Mouse (Mus musculus): ENCODE results near the gene Pex10. TPM values are rescaled to one million over a fixed set of nuclear protein-coding genes. Genes with fewer than 3 reads are reported as not detected.

Pex10 gene
- polyA plus RNA-seq, 1 experiment, result 0.97 TPM

DNA sequence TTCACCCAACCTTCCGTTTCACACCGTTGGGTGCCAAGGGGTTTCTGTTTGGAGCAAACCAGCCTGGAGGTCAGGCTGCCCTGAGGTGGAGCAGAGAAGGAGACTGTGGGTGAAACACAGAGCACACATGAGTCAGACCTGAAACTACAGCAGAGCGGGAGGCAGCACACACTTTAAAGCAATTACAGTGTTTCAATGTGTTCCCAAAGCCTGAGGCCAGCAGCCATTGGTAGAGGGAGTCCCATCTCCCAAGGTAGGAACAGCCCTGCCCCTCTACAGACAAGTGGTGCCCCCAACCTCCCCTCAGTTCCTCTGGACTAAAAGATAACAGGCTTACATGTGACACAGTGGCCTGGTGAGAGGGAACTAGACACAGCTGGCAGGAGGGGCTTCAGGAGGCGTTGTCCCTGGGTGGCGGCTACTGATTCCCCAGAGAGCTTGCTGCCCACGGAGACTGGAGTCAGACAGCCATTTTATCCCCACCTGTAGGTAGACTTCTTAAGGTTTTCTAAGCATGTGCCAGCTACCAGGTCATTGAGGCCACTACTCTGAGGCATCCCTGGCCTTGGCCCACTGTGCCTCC, 50.7 kb downstream of the Pex10 start:
- Histone ChIP-seq H3K4me3 (replicated peaks) (no peak overlapping the region), H3K4me1 (ENCODE audit: control insufficient read depth) (peaks cover 48% of the 10 kb centered on the region), H3K9me3 (ENCODE audit: control insufficient read depth, low read length) (no peaks in the 10 kb centered on the region), H3K36me3 (ENCODE audit: control insufficient read depth) (no peaks in the 10 kb centered on the region), H3K27me3 (ENCODE audit: control insufficient read depth) (no peaks in the 10 kb centered on the region)
- TF ChIP-seq GATA1 (IDR thresholded peaks at IDR 0.05; ENCODE audit: low read length) (no peak), TAL1 (IDR thresholded peaks at IDR 0.05; ENCODE audit: low read length) (0 out of 3 replicates have a peak, but pooled peaks have one; percentile 15)

DNA sequence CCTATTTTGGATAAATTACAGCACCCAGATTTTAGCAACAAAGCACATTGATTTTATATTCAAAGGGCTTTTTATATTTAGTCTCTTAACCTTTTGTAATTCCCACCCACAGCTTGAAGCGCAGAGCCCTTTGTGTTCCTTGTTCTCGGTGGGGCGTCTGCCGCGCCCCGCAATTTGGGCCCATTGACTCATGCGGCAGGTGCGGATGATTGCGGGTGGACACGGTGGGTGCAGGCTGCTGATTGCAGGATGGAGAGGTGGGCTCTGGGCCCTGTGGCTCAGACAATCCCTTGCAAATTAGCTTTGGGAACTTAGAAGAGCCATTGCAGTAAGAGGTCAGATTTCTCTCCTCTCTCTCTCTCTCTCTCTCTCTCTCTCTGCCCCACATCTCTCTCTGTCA, 51.5 kb downstream of the Pex10 start:
- Histone ChIP-seq H3K27me3 (ENCODE audit: control insufficient read depth) (no peaks in the 10 kb centered on the region), H3K9me3 (ENCODE audit: control insufficient read depth, low read length) (no peaks in the 10 kb centered on the region), H3K4me1 (ENCODE audit: control insufficient read depth) (peaks cover 48% of the 10 kb centered on the region), H3K4me3 (replicated peaks) (no peak overlapping the region), H3K36me3 (ENCODE audit: control insufficient read depth) (no peaks in the 10 kb centered on the region)
- TF ChIP-seq TAL1 (IDR thresholded peaks at IDR 0.05; ENCODE audit: low read length), result no peak
- TF ChIP-seq GATA1 (IDR thresholded peaks at IDR 0.05; ENCODE audit: low read length), result no peak

DNA sequence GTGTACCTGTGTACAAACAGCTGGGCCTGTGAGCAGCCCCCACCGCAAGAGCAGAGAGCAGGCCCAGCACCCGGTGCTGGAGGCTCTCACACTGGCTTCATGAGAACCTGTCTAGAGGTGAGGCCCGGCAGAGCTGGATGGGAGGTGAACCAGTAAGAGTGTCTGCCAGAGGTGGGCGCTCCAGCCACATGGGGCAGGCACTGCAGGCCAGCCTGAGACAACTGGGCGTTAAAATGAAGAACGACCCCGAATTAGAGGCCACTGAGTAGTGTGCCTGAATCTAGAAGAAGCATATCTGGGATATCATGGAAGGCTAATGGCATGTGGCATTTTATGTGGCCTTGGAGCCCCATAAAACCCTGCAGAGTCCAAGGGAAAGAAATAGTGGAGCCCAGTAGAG, 53.2 kb downstream of the Pex10 start:
- no peaks in the 10 kb centered on the region for H3K9me3 ChIP-seq (ENCODE audit: control insufficient read depth, low read length)
- H3K27me3 ChIP-seq (ENCODE audit: control insufficient read depth), result no peaks in the 10 kb centered on the region
- peaks cover 61% of the 10 kb centered on the region for H3K4me1 ChIP-seq (ENCODE audit: control insufficient read depth)
- no peak for TF ChIP-seq GATA1 (IDR thresholded peaks at IDR 0.05; ENCODE audit: low read length)
- no peak for TF ChIP-seq TAL1 (IDR thresholded peaks at IDR 0.05; ENCODE audit: low read length)
- H3K36me3 ChIP-seq (ENCODE audit: control insufficient read depth), result no peaks in the 10 kb centered on the region
- H3K4me3 ChIP-seq (replicated peaks), result no peak overlapping the region

- peaks cover 66% of the 10 kb centered on the region for H3K4me1 ChIP-seq (ENCODE audit: control insufficient read depth)
- no peaks in the 10 kb centered on the region for H3K27me3 ChIP-seq (ENCODE audit: control insufficient read depth)
- H3K4me3 ChIP-seq (replicated peaks), result no peak overlapping the region
- TF ChIP-seq GATA1 (IDR thresholded peaks at IDR 0.05; ENCODE audit: low read length) (no peak), TAL1 (IDR thresholded peaks at IDR 0.05; ENCODE audit: low read length) (no peak)
- H3K9me3 ChIP-seq (ENCODE audit: control insufficient read depth, low read length), result no peaks in the 10 kb centered on the region
- no peaks in the 10 kb centered on the region for H3K36me3 ChIP-seq (ENCODE audit: control insufficient read depth)
These were observed 53.8 kb downstream of the Pex10 start for GRCm38 (mm10) chr4:155120583-155120982.

DNA sequence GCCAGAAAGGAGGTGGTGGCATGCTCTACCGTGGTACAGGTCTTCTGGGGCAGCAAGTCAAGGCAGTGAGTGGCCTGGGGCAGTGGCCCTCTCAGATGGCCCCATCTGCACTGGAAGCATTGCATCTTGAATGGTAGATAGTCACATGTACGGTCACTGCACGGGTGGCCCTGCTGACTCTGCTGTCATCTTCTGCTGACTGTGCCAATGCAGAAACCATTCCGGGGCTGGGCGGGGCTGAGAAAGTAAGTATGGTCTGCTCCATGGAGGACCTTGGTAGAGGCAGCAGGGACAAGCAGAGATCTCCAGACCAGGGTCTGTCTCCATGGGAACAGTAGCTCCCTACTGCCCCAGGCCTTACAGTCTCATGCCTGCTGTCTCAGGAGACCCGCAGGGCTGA, 54.4 kb downstream of the Pex10 start:
- Histone ChIP-seq H3K4me3 (replicated peaks) (no peak overlapping the region), H3K4me1 (ENCODE audit: control insufficient read depth) (peaks cover 66% of the 10 kb centered on the region), H3K9me3 (ENCODE audit: control insufficient read depth, low read length) (no peaks in the 10 kb centered on the region), H3K27me3 (ENCODE audit: control insufficient read depth) (no peaks in the 10 kb centered on the region), H3K36me3 (ENCODE audit: control insufficient read depth) (no peaks in the 10 kb centered on the region)
- TF ChIP-seq TAL1 (IDR thresholded peaks at IDR 0.05; ENCODE audit: low read length) (no peak), GATA1 (IDR thresholded peaks at IDR 0.05; ENCODE audit: low read length) (no peak)

Other genes with a start within 250 kb of the Pex10 start
- gene Ttc34, start 229.6 kb upstream of the Pex10 start, polyA plus RNA-seq (2012), result not detected in 2 replicates
- gene Mmel1, start 197.4 kb upstream of the Pex10 start, polyA plus RNA-seq (2012), result 0.17 and 0.27 TPM in 2 replicates
- gene Fam213b, start 167.9 kb upstream of the Pex10 start, polyA plus RNA-seq (2012), result 0.21 and 0.47 TPM in 2 replicates
- gene Tnfrsf14, start 138.5 kb upstream of the Pex10 start, polyA plus RNA-seq (2012), result 12.5 and 19.4 TPM in 2 replicates
- not detected in 2 replicates for gene Hes5, start 106.1 kb upstream of the Pex10 start, polyA plus RNA-seq (2012)
- gene Pank4, start 102.9 kb upstream of the Pex10 start, polyA plus RNA-seq (2012), result 4.1 and 5.6 TPM in 2 replicates
- not detected in 2 replicates for gene Plch2, start 10.2 kb upstream of the Pex10 start, polyA plus RNA-seq (2012)
- 3.1 and 3.5 TPM in 2 replicates for gene Rer1, start 19.4 kb downstream of the Pex10 start, polyA plus RNA-seq (2012)
- gene Morn1, start 19.6 kb downstream of the Pex10 start, polyA plus RNA-seq (2012), result 0.21 and 0.22 TPM in 2 replicates
- 0.43 and 0.57 TPM in 2 replicates for gene Ski, start 155.6 kb downstream of the Pex10 start, polyA plus RNA-seq (2012)
- gene Faap20, start 182.8 kb downstream of the Pex10 start, polyA plus RNA-seq (2012), result 0.51 and 0.61 TPM in 2 replicates

Data from erythroblast, embryonic 14.5 days (primary cell).